In the genomic region with DNA sequence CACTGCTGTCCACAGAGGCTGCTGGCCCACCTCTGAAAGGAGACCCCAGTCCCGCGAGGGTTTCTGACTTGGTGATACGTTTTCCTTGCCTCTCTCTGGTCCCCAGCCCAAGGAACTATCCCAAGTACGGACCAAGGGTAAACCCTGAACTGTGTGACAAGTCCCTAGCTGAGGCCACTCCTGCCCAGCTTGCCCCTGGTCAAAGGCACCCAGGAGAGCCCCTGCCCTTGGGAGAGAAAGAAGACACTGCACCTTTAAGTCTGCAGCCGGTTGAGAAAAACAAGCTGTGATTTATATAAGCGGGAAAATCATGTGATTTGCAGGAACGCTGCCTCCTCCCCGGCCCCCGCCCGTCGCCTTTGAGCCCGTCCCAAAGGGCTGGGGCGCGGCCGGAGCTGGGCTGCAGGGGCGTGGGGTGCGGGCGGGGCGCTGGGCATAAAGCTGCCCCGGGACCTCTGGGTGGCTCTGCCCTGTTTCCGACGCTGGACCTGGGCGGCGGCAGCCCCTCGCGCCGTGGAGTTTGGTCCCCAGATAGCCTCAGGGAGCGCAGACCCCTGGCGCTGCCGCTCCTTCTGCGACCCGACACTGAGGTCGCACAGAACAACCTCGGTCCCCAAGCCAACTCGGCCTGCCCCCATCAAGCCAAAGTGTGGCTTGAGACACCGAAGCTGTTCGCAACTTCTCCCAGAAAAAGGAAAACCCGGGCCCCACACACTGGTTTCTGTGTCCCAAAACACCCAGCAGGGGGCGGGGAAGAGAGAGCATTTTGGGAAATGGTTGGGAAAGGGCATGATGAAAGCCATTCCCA, we compare ENCODE assay signal across 7 mouse cellular contexts. TPM values are rescaled to one million over a fixed set of nuclear protein-coding genes. Genes with fewer than 3 reads are reported as not detected.
DNase-seq lines count a peak whose midpoint lies in the region; ATAC-seq and TF ChIP-seq lines count a peak whose summit lies in the region.

No protein-coding gene starts in this region.

- intact Hi-C loops in gastrocnemius, adult 2 months (cut with DNase I): loop anchor here (2.0 kb wide), 2 partner anchors 51 to 59 kb away; partner anchors contain the start of gene Ctdsp2

- H3K9me3 ChIP-seq in hindbrain, embryonic 16.5 days (ENCODE audit: control insufficient read depth, low read length): no peaks in the 10 kb centered on the region

- ATAC-seq in hindbrain, embryonic 16.5 days: peak; percentile 39

- H3K27me3 ChIP-seq in hindbrain, embryonic 16.5 days (replicated peaks; ENCODE audit: control insufficient read depth, insufficient read depth, low read length): peaks cover 3% of the 10 kb centered on the region; the same call in 1 of the 2 replicates

- peak overlapping the region; percentile 96 for H3K4me2 ChIP-seq in hindbrain, embryonic 16.5 days (ENCODE audit: low read length)

- H3K9ac ChIP-seq in hindbrain, embryonic 16.5 days (ENCODE audit: low read depth, low read length): peak overlapping the region; percentile 74

- peak; percentile 75 for TF ChIP-seq CTCF in gastrocnemius, adult 2 months (IDR thresholded peaks at IDR 0.05)

- peaks cover 31% of the 10 kb centered on the region for H3K4me1 ChIP-seq in hindbrain, embryonic 16.5 days (ENCODE audit: control insufficient read depth, insufficient read depth, low read depth, low read length)

- DNase-seq in adrenal gland, adult 2 months: peak; percentile 91
- peak; percentile 81 to 89 for DNase-seq in cerebellum, postnatal 36 days
- DNase-seq in gastrocnemius, adult 2 months: peak; percentile 94
- peak; percentile 60 to 76 for DNase-seq in left cerebral cortex, adult 8-10 months (ENCODE audit: low spot score in 2 of 2)
- peak; percentile 91 to 94 for DNase-seq in lung, postnatal 4 days
- DNase-seq in right cerebral cortex, postnatal 14 days: peak; percentile 81

- H3K4me3 ChIP-seq in gastrocnemius, adult 2 months: peak overlapping the region; percentile 89
- peak overlapping the region; percentile 56 for H3K4me3 ChIP-seq in hindbrain, embryonic 16.5 days (ENCODE audit: low read length)

- H3K36me3 ChIP-seq in hindbrain, embryonic 16.5 days (ENCODE audit: control insufficient read depth, insufficient read depth, low read length): no peaks in the 10 kb centered on the region

- peak overlapping the region; percentile 100 for H3K27ac ChIP-seq in gastrocnemius, adult 2 months
- H3K27ac ChIP-seq in hindbrain, embryonic 16.5 days (ENCODE audit: low read depth, low read length): peak overlapping the region; percentile 77

- WGBS in hindbrain, embryonic 16.5 days: under 1% methylated on average over 36 of the region's 39 CpGs

RNA-seq across cellular contexts. Expression of gene Atp23, which starts 27.1 kb away (rescaled TPM):
- 1 to 10 TPM; 3.9 to 5.6 TPM for total RNA-seq in adrenal gland, adult 2 months (2021)
- polyA plus RNA-seq in adrenal gland, adult 2 months (2012; rRNA removed): 8.2 and 9.9 TPM in 2 replicates
- 1 to 10 TPM; 1.6 to 2.2 TPM for total RNA-seq in gastrocnemius, adult 2 months (2021)
- polyA plus RNA-seq in hindbrain, embryonic 16.5 days (2015; fragmentation: Nextera tagmentation; extraction: Ambion mirVana): 14.5 and 17.2 TPM in 2 replicates
- total RNA-seq in left cerebral cortex, adult 8-10 months (2022): 10 to 100 TPM; 10.5 to 13.4 (median 11.8) TPM

RNA-seq across cellular contexts. Expression of gene Ctdsp2, which starts 50.3 kb away (rescaled TPM):
- 100 to 1,000 TPM in 1 of 2 experiments, 10 to 100 TPM in 1; 75.0 to 119 TPM for total RNA-seq in adrenal gland, adult 2 months (2021)
- polyA plus RNA-seq in adrenal gland, adult 2 months (2012; rRNA removed): 98.8 and 100 TPM in 2 replicates
- total RNA-seq in gastrocnemius, adult 2 months (2021): 10 to 100 TPM; 94.0 to 99.2 TPM
- polyA plus RNA-seq in hindbrain, embryonic 16.5 days (2015; fragmentation: Nextera tagmentation; extraction: Ambion mirVana): 13.7 and 18.1 TPM in 2 replicates
- total RNA-seq in left cerebral cortex, adult 8-10 months (2022): 10 to 100 TPM; 74.8 to 83.4 (median 82.5) TPM

Comparison
In these comparisons a context has a peak if more than half of its experiments do, and no peak if none do; other contexts are left out.
1. Peak in every context shown above with its lines: DNase-seq, ATAC-seq, H3K4me3 ChIP-seq and H3K27ac ChIP-seq.